Mouse (Mus musculus) midbrain, embryonic 13.5 days (tissue): ENCODE measurements around the gene Pcp4l1. TPM values are rescaled to one million over a fixed set of nuclear protein-coding genes. Genes with fewer than 3 reads are reported as not detected.

ENCODE experiments used
- ATAC-seq: fragments of 200-750 bp; cut with Nextera tagmentation; 2 replicates; pipeline ENCODE4 v1.8.0; 2017; ENCODE audit warnings: mild to moderate bottlenecking, moderate TSS enrichment, moderate library complexity
- H3K27ac ChIP-seq: fragments of 300-500 bp; sonication (generic); 2 replicates; pipeline ENCODE4 v1.5.1; 2015; ENCODE audit warnings: inconsistent platforms, mild to moderate bottlenecking, moderate library complexity
- H3K27me3 ChIP-seq: fragments of 300-500 bp; sonication (generic); 2 replicates; pipeline ENCODE4 v1.6.1; 2015; ENCODE audit warnings: mild to moderate bottlenecking, inconsistent platforms
- H3K36me3 ChIP-seq: fragments of 300-500 bp; sonication (generic); 2 replicates; pipeline ENCODE4 v1.6.1; 2015; ENCODE audit warnings: mild to moderate bottlenecking, inconsistent platforms
- H3K4me1 ChIP-seq: fragments of 300-500 bp; sonication (generic); replicated peaks from 2 replicates; pipeline ENCODE4 v1.6.1; 2015; ENCODE audit warnings: inconsistent platforms
- H3K4me2 ChIP-seq: fragments of 300-500 bp; sonication (generic); replicated peaks from 2 replicates; pipeline ENCODE4 v1.6.1; 2015; ENCODE audit warnings: moderate library complexity, mild to moderate bottlenecking, inconsistent platforms
- H3K4me3 ChIP-seq: fragments of 300-500 bp; sonication (generic); replicated peaks from 2 replicates; pipeline ENCODE4 v1.5.1; 2015; ENCODE audit warnings: mild to moderate bottlenecking, inconsistent platforms
- H3K9ac ChIP-seq: fragments of 300-500 bp; sonication (generic); replicated peaks from 2 replicates; pipeline ENCODE4 v1.6.1; 2015; ENCODE audit warnings: mild to moderate bottlenecking, inconsistent platforms
- H3K9me3 ChIP-seq: fragments of 300-500 bp; sonication (generic); 2 replicates; pipeline ENCODE4 v1.6.1; 2016; ENCODE audit warnings: mild to moderate bottlenecking, inconsistent platforms
- WGBS: fragments of 180-500 bp; shearing (Covaris S2); methylation state at CpG from one replicate; pipeline ENCODE4 v1.1.7; 2015; 5-methylcytosine and 5-hydroxymethylcytosine counted together
- polyA plus RNA-seq: library from polyadenylated mRNA; unstranded; fragments of >200 nt; fragmentation: Nextera tagmentation; extraction: Ambion mirVana; gene quantifications from 2 replicates; pipeline ENCODE4 v1.2.1, GENCODE M21; 2015

The Pcp4l1 gene
- polyA plus RNA-seq, 1 experiment from 2014 or later = 23.0 TPM

DNA sequence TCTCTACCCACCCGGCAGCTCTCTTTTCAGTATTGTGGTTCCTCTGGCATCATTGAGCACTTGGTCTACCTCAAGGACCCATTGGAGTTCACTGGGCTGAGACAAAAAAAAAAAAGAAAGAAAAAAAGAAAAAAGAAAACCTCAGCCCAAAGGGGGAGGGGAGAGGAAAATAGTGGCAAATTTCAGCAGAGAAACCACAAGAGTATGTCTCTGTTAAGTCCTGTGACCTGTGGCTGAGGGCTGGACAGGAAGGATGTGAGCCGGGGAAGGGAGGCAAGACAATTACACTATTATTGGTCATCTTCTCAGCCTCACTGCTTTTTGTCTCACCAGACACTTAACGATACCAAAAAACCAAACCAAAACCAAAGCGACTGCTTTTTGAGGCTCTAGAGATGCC, 35.8 kb upstream of the Pcp4l1 start:
- Histone ChIP-seq H3K27me3 (no peaks in the 10 kb centered on the region), H3K4me1 (no peaks in the 10 kb centered on the region), H3K36me3 (peaks cover 34% of the 10 kb centered on the region), H3K9me3 (no peaks in the 10 kb centered on the region), H3K4me3 (no peak overlapping the region), H3K4me2 (no peak overlapping the region), H3K9ac (no peak overlapping the region), H3K27ac (no peak overlapping the region)
- 76% methylated on average over 4 of the region's 4 CpGs for WGBS
- no peak for ATAC-seq

DNA sequence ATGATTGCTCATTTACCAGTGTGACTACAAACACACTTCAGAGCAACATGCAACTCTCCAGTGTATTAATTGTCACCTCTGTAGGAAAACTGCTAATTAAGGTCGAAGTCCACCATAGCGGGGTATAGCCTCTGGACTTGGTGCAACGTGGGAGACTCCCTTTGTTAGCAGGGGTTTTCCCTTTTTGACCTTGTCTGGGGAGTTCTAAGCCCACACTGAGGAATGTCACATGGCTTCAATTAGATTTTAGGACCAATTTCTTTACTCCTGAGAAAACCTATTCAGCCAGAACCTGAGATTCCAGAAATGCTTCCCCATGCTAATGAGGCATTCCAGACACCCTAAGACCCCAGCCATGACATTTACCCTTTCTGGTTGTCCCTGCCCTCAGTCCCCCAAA, 34.1 kb upstream of the Pcp4l1 start:
- no peaks in the 10 kb centered on the region for H3K9me3 ChIP-seq
- no peak overlapping the region for H3K4me2 ChIP-seq
- WGBS = 52% methylated on average over 3 of the region's 3 CpGs
- H3K4me3 ChIP-seq = no peak overlapping the region
- H3K9ac ChIP-seq = no peak overlapping the region
- H3K27ac ChIP-seq = no peak overlapping the region
- H3K36me3 ChIP-seq = peaks cover 19% of the 10 kb centered on the region
- H3K4me1 ChIP-seq = no peaks in the 10 kb centered on the region
- H3K27me3 ChIP-seq = no peaks in the 10 kb centered on the region
- ATAC-seq = no peak

DNA sequence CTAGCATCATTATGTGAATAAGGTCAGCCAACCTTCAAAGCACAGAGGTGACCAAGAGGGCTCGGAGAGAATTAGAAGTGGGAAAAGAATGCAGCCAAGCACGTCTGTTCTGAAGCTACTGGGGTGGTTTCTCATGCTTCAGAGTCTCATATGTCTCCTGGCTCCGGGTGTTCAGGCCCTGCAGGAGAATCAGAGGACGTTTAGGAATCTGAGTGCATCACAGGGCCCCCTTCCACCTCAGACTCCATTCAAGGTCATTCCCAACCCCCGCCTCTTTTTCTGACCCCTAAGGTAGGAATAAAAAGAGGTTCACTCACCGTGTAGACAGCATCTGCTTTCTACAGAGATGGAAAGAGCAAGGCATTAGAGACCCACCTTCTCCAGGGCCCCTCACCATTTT, 33.7 kb upstream of the Pcp4l1 start:
- H3K4me3 ChIP-seq = no peak overlapping the region
- H3K4me2 ChIP-seq = no peak overlapping the region
- no peaks in the 10 kb centered on the region for H3K9me3 ChIP-seq
- no peak overlapping the region for H3K9ac ChIP-seq
- H3K27me3 ChIP-seq = no peaks in the 10 kb centered on the region
- H3K36me3 ChIP-seq = peaks cover 14% of the 10 kb centered on the region
- no peaks in the 10 kb centered on the region for H3K4me1 ChIP-seq
- WGBS = 32% methylated on average over 6 of the region's 6 CpGs
- H3K27ac ChIP-seq = no peak overlapping the region
- no peak for ATAC-seq

DNA sequence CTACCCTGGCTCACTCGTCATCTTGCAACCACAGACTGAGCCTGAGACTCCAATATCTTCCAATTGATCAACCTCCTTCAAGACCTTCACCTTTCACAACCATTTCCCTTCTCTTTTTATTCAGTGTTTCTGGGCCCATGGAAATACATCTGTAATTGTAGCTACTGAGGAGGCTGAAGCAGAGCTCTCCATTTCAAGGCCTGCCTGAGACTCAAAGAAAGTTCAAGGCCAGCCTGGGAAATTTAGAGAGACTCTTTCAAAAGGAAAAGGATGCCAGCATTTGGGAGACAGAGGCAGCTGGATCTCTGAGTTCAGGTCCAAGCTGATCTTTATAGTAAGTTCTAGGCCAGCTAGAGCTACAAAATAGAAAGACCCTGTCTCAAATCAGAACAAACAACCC, 31.8 kb upstream of the Pcp4l1 start:
- no peak overlapping the region for H3K4me2 ChIP-seq
- no peak overlapping the region for H3K27ac ChIP-seq
- H3K27me3 ChIP-seq = no peaks in the 10 kb centered on the region
- H3K36me3 ChIP-seq = no peaks in the 10 kb centered on the region
- 90% methylated on average over 1 of the region's 1 CpGs for WGBS
- ATAC-seq = no peak
- no peak overlapping the region for H3K9ac ChIP-seq
- no peaks in the 10 kb centered on the region for H3K9me3 ChIP-seq
- H3K4me3 ChIP-seq = no peak overlapping the region
- H3K4me1 ChIP-seq = peaks cover under 1% of the 10 kb centered on the region; the same call in 1 of the 2 replicates

DNA sequence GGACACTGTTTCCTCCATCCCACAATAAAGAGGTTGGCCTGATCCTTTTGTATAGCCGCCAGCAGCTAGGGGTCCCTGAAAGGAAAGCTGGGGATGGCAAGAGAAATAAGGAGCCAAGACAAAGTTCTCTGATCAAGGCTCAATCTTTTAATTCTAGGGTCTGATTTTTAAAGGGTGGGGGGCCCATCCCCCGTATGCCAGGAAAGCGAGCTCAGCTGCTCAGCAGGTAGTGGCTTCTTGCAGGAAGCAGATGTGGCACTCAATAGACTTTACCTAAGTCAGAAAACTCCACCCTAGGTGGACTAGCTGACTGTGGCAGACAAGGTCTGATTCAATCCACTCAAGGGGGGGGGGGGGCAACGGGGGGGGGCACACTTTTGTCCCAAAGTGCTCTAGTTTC, 30.7 kb upstream of the Pcp4l1 start:
- H3K9me3 ChIP-seq = no peaks in the 10 kb centered on the region
- peaks cover 4% of the 10 kb centered on the region for H3K4me1 ChIP-seq
- WGBS = 40% methylated on average over 4 of the region's 4 CpGs
- H3K27me3 ChIP-seq = no peaks in the 10 kb centered on the region
- no peaks in the 10 kb centered on the region for H3K36me3 ChIP-seq
- no peak for ATAC-seq
- H3K4me2 ChIP-seq = no peak overlapping the region
- H3K4me3 ChIP-seq = no peak overlapping the region
- no peak overlapping the region for H3K9ac ChIP-seq
- no peak overlapping the region for H3K27ac ChIP-seq

DNA sequence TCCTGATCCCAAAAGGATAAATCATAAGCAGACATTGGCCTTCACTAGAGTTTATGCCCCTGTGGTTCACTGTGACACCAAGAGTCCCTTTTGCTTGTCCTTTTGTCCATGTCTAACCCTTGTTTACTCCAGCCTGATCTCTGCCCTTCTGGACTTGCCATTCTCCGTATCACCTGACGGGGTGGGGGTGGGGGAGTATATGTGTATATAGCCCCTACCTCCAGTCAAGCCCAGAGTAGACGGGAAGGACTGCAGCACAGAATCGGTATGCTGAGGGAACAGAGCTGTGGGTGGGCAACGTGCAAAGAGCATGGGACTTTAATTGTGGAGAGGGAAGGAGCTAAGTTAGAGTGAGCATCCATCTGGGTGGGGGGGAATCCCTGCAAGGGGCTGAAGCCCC, 28.8 kb upstream of the Pcp4l1 start, which contains the start of gene Apoa2:
Gene Apoa2 (plus strand): TSS at position 198 of the 400 bp plus-strand sequence.
- H3K36me3 ChIP-seq = peaks cover 4% of the 10 kb centered on the region
- H3K27me3 ChIP-seq = no peaks in the 10 kb centered on the region
- H3K9me3 ChIP-seq = no peaks in the 10 kb centered on the region
- no peak within 1 kb of the TSS for H3K27ac ChIP-seq
- no peak within 1 kb of the TSS for H3K9ac ChIP-seq
- no peak for ATAC-seq
- H3K4me2 ChIP-seq = no peak within 1 kb of the TSS
- H3K4me3 ChIP-seq = no peak within 1 kb of the TSS
- H3K4me1 ChIP-seq = peaks cover 16% of the 10 kb centered on the region
- 78% methylated on average over 5 of the region's 5 CpGs for WGBS

DNA sequence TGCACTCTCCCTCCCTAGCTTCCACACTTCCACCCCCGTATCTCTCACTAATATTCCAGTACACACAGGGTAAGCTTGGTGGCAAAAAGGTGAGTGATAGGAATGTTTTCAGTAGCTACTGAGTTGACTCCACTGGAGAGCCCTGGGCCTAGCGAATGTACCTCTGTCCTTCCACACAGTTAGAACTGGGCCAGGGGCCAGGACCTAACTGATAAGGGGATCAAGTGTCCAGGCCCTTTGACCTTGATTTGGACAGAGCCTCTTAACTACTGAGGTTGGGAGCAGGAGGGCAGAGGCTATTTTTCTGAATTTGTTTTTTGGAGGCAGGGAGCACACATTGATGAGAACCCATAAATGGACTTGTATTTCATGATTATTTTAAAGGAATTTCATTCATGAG, 27.7 kb upstream of the Pcp4l1 start:
- Histone ChIP-seq H3K9me3 (no peaks in the 10 kb centered on the region), H3K27me3 (no peaks in the 10 kb centered on the region), H3K36me3 (peaks cover 15% of the 10 kb centered on the region), H3K4me1 (peaks cover 16% of the 10 kb centered on the region), H3K27ac (no peak overlapping the region), H3K4me3 (no peak overlapping the region), H3K4me2 (no peak overlapping the region), H3K9ac (no peak overlapping the region)
- 90% methylated on average over 2 of the region's 2 CpGs for WGBS
- no peak for ATAC-seq

DNA sequence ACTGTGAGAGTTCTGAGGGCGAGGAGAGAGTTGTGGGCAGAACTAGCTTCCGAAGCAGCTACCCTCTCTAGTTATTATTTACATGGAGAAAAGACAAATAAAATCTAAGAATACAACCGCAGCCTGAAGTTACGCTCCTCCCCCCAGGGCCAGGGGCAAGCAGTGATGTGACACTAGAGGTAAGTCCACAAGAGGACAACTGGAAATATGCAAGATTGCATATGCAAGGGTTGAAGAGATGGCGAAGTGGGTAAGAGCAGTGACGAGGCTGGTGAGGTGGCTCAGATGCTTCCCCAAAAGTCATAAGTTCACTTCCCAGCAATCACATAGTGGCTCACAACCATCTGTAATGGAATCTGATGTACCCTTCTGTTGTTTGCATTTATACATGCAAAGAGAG, 27.1 kb upstream of the Pcp4l1 start:
- Histone ChIP-seq H3K4me3 (peak overlapping the region; percentile 53), H3K9me3 (no peaks in the 10 kb centered on the region), H3K4me1 (peaks cover 16% of the 10 kb centered on the region), H3K4me2 (peak overlapping the region; percentile 89), H3K9ac (no peak overlapping the region), H3K36me3 (peaks cover 21% of the 10 kb centered on the region), H3K27me3 (no peaks in the 10 kb centered on the region), H3K27ac (no peak overlapping the region)
- no peak for ATAC-seq
- 80% methylated on average over 6 of the region's 6 CpGs for WGBS

DNA sequence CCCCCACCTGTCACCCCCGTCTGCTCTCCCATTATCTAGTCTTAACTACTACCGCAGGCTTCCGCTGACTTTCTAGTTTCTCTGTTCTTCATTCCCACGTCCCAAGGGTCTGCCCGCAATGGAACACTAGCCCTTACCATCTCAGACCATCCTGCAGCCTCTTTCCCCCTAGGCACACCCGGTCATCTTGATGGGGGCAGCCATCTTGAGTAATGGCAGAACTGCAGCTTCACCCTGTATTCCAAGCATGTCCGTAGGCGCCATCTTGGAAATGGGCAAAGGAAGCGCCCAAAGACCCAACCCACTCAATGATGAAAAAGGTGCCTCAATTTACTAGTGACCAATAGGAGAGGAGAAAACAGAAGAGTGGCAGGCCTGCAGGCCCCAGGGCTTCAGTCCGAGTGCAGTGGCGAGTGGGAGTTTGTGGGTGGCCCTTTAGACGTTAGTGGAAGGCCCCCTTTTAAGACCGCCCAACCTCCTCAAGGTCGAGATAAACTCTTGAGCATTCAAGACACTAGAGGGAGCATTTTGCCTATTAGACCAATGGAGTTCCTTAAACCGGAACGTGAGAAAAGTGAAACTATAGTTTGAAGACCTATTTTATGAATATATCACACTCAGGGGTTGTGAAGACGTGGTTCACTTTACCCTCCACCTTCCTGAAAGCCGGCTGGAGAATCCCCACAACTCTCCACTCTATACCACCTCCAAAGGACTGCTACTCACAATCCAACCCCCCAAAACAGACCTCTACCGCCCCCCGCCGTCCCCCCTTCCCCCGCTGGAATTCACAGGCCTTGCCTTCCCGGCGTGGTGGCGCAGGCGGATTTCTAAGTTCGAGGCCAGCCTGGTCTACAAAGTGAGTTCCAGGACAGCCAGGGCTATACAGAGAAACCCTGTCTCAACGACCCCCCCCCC, 26.4 kb upstream of the Pcp4l1 start, which contains the start of gene Tomm40l:
Gene Tomm40l (minus strand): TSS at position 277 of the 918 bp plus-strand sequence.
- H3K4me1 ChIP-seq = peaks cover 16% of the 10 kb centered on the region
- H3K9me3 ChIP-seq = no peaks in the 10 kb centered on the region
- peak within 1 kb of the TSS; percentile 89 for H3K4me2 ChIP-seq
- H3K27me3 ChIP-seq = no peaks in the 10 kb centered on the region
- ATAC-seq = peak; percentile 98
- peak within 1 kb of the TSS; percentile 53 for H3K4me3 ChIP-seq
- 3% methylated on average over 28 of the region's 28 CpGs for WGBS
- H3K9ac ChIP-seq = peak within 1 kb of the TSS; percentile 68
- H3K27ac ChIP-seq = peak within 1 kb of the TSS; percentile 58
- H3K36me3 ChIP-seq = peaks cover 27% of the 10 kb centered on the region

DNA sequence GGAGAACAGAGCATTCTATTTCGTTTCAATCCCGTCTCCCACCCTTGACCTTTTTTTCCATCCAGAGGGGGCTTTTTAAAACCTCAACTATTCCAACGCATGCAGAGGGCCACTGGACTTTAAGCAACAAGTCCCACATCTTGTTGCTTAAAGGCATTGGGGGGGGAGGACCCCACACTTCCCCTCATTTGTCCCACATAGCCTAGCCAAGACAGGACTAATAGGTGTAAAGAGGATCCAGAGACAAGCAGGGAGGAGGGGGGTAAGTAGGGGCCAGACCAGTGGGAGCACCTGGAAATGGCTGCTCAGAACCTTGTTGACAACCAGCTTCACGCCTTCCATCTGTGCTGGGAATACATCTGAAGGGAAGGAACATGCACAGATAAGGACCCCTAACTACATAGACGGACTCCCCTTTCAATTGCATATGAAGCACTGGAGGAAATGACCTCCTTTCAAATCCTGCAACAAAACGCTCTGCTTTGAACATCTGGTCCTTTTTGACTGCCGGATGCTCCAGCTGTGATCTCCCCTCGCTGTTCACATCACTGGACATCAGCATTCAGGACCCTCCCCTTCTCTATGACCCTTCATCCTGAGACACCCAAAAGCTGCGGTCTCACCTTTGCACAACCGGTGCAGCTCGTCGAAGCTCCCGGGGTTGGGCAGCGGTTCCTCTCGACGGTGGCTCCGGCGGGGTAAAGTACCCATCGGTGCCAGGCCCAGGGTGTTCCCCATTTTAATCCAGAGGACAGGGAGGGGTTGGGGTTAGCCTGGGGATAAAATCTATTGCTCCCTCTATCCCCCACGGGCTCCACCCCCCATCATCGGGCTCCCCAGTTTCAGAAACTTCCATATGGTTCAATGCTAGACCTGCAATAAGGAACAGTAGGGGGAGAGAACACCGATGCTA, 25.5 kb upstream of the Pcp4l1 start:
- Histone ChIP-seq H3K9ac (peak overlapping the region; percentile 68), H3K36me3 (peaks cover 30% of the 10 kb centered on the region), H3K27ac (0 out of 2 replicates have a peak overlapping the region, but pooled peaks have one; percentile 25), H3K4me2 (peak overlapping the region; percentile 89), H3K27me3 (no peaks in the 10 kb centered on the region), H3K9me3 (no peaks in the 10 kb centered on the region), H3K4me3 (peak overlapping the region; percentile 53), H3K4me1 (peaks cover 16% of the 10 kb centered on the region)
- WGBS = 7% methylated on average over 22 of the region's 22 CpGs
- no peak for ATAC-seq

DNA sequence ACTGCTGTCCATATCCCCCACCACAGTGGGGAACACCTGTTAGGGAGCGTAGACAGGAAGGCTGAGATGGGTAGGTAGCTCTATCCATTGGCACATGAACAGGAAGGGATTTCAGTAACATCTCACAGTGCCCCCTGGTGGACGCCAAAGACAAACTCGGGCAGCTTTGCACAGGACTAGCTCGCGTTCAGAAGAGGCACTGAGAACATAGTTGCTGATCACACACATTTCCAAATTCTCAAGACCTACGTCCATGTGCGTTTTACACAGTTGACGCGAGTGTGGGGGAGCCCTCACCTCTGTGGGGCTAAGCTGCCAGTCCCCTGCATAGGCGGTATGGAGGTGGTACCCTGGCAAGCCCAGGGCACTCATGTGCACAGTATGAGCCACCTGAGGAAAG, 24.8 kb upstream of the Pcp4l1 start:
- Histone ChIP-seq H3K36me3 (peaks cover 30% of the 10 kb centered on the region), H3K27ac (no peak overlapping the region), H3K4me2 (peak overlapping the region; percentile 89), H3K9me3 (no peaks in the 10 kb centered on the region), H3K9ac (no peak overlapping the region), H3K4me3 (peak overlapping the region; percentile 53), H3K4me1 (peaks cover 16% of the 10 kb centered on the region), H3K27me3 (no peaks in the 10 kb centered on the region)
- WGBS = 6% methylated on average over 10 of the region's 10 CpGs
- peak; percentile 46 for ATAC-seq
